Mouse (Mus musculus): ENCODE results near the gene Klhl18.
A peak's percentile ranks its signal among the peaks of the same experiment; 100 is the strongest.
"Not testable (repeated sequence)": the region's sequence is repeated elsewhere in the genome, so short reads cannot be mapped to it uniquely, and the experiment has no call there.

The Klhl18 gene

DNA sequence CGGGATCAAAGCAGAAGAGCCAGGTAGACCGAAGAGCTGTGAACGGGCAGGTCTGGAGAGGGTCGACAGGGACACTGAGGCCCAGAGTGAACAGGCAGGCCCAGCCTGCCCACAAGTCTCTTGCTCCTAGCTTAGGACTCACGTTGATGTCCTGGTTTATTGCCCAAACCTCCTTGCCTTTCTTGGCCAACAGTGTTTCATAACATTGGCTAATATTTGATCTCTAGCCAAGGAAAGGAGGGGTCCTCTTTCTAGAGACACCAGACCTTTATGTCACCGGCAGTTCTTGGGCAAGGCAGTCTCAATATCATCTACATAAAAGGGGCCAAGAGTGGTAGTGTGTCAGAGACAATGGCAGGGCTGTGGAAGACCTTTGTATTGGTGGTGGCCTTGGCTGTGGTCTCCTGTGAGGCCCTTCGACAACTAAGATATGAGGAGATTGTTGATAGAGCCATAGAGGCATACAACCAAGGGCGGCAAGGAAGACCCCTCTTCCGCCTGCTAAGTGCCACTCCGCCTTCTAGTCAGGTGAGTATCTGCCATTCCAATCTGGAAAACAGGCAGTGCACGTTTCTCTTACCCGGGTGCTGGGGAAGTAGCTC is 56.9 kb downstream of the Klhl18 start, which contains the start of gene Ngp:
Ngp (plus strand) TSS at position 237 of the 602 bp plus-strand sequence.
- no peak for DNase-seq

DNA sequence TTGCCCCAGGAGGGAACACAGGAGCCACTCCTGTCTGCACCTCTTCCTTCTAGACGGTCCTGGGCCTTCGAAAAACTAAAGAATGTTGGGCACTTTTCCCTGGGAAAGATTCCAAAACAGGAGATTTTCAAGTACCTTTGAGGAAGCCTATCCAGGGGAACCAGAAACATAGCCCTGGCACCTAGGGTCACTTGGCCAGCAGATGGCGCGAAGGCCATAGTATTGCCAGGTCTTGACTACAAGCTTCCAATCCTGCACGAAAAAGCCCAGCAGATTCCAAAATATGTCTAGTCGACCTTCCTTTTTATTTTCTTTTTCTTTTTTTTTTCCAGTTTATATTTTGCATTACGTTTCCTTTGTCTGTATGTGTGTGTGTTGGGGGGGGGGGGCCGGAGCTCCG is 62.7 kb downstream of the Klhl18 start:
- DNase-seq = peak; percentile 72 to 76

DNA sequence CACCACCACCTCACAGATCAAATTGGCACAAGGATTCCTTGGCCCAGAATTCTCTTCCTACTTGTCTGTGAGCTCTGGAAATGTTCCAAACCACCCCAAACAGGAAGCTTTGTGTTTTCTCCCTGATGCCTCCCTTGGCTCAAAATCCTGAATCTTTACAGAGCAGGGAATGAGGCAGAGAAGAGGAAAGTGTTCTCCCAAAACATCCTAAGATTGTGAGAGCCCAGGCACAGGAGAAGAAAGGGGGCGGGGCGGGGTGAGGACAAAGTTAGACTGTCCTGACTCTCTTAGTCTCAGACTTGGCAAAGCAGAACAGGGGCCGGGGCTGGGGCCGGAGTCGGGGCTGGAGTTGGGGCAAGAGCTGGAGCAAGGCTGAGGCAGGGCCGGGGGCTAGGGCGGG is 63.6 kb downstream of the Klhl18 start:
- DNase-seq = peak; percentile 20 to 22

DNA sequence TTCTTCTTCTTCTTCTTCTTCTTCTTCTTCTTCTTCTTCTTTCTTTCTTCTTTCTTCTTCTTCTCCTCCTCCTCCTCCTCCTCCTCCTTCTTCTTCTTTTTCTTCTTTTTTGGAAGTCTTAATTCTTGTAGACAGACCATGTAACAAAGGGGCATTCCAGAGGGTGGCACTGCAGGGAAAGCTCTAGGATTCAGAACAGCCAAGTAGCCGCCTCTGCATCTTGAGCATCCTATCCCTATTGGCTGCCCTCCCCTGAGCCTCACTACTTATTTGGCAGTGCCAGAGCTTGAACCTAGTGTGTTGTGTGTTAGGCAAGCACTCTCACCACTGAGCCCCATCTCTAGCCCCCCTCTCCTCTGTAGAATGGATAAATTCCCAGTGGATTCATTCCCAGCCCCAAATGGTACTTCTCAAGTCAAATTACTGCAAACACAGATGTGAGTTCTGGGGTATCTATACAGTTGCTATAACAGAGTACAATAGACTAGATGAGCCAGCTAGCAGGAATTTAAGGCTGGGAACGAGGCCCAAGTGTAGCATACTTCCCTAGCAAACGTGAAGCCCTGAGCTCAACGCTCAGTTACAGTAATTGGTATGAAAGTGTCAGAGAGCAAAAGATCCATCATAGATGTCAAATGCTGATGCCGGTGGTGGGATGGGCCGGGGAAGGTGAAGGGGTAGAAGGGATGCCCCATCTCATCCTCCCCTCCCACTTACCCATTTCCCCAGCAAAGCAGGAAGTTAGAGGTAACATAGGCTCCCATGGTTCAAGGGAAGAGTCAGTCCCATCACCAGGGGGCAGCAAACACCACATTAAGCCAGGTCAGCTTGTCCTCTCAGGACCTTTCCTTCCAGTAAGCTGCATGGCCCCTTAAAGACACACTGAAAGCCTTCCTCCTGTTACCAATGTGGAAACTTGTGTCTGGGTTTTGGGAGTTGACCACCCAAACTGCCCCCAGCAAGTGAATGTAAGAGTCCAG is 65.3 kb downstream of the Klhl18 start:
- peak; percentile 90 to 92 for DNase-seq

DNA sequence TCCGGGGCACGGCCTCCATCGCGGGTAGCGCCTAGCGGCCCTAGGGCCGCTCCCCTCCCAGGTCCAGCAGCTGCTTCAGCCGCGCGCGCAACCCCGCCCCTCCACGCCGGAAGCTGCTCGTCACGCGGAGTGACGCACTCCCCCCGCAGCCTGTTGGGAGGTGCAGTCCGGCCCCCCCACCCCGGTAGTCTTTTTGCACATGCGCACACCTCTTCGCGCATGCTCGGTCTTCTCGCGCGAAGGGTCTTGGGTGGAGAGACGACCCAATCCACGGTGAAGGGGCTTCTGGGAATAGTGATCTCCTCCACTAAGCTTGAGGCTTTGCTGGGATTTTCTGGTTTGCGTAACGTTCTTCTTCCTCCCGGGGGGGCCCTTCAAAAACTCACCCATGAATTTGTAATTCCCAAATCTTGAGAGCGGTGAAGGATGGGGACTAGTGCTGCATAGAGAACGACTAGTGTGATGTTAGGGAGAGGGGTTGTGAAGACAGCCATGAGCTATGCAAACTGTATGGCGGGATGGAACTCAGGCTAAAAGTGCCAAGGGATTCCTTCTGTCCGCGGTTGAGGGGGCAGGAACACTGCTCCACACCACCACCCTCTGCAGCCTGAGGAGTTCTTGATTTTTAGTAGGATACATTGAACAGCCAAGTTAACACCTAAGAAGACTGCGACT is 68.3 kb downstream of the Klhl18 start, which contains the start of gene Ptpn23:
Ptpn23 (minus strand) TSS at position 115 of the 675 bp plus-strand sequence.
- peak; percentile 97 to 99 for DNase-seq

DNA sequence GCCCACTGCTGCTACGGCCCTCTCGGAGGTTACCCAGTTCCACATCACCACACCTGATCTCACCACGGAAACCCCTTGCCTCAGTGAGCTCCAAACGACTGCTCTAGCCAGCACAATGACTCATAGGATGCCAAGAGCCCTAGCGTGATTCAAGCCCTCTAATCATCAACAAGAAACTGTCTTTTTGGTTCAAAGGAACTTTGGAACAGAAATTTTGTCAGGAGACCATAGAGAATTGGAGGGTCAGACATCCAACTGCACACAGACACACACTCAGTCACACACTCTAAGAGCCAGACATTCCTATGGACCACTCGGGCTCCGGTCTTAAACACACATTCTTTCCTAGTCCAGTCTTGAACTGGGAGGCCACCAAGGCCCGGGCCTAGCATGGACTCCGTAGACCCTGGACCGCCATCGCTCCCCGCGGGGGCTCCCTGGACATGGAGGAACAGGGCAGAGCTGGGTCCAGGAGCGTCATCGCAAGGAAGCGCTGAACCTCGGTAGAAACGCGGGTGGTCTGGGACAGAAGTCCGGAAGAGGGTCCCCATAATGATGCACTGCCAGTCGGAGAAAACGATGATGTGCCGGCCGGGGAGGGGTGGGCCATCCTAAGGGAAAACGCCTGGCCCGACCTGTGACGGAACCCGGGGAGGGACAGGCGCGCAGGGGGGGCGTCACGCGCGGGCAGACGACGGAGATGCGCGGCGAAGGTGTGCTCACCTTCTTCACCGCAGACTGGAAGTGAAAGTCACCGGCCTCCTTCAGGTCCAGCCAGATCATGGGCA is 69.0 kb downstream of the Klhl18 start:
- DNase-seq = peak in 1 of 2 experiments; percentile 39

DNA sequence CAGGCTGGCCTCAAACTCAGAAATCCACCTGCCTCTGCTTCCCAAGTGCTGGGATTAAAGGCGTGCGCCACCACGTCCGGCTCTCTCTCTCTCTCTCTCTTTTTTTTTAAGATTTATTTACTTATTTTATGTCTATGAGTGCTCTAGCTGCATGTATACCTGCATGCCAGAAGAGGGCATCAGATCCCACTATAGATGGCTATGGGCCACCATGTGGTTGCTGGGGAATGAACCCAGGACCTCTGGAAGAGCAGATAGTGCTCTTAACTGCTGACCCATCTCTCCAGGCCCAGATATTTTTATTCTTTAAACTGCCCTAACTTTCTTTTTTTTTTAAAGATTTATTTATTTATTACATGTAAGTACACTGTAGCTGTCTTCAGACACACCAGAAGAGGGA is 73.3 kb downstream of the Klhl18 start:
- DNase-seq = not testable (repeated sequence)

DNA sequence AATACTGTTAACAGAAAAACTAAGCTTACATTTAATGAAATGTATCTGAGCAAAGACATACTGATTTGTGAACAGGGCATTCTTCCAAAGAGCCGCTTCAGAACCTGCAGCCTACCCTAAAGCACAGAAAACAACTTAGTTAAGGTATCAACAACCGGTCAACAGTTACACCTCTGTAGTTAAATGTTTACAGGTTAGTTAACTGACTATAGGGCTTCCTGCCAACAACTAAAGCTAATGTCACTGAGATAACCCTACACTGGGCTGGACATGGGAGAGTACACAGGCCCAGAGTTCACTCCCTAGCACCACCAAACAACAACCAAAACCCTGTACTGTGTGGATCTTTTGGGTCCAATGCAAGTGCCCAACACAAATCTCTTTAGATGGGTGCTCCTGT is 73.8 kb downstream of the Klhl18 start:
- DNase-seq = no peak

DNA sequence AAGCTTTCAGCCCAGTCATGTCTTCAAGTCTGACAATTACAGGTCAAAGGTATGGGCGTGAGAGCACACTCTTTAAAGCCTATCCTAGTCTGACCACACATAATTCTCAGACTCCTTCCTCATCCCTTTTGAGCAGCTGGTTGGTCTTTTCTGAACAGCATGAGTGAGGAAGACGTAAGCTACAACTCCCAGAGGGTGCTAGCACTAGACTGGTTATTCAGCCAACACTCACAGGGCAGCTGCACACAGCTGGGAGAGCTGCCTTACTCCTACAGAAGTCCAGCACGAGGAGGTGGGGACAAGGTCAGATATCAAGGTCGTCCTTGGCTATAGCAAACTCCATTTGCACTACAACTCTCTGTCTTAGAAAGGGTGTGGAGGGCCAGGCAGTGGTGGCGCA is 75.8 kb downstream of the Klhl18 start:
- peak; percentile 40 to 68 for DNase-seq

DNA sequence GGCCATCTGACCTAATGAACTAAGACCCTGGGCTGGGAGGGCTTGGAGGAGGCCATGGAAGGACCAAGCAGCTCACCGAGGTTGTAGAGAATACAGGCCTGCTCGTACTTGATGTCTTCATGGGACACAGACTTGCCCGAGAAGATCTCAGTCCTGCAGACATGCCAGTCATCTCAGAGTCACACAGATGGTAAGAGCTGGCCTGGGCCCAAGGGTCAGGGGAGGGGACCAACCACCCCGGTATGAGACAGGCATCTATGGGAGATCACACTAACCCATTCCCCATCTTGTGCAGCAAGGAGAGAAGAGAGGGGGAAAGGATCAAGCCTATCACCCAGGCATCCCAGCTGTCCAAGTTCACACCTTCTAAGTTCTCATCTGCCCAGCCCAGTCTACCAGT is 83.2 kb downstream of the Klhl18 start:
- DNase-seq = no peak

DNA sequence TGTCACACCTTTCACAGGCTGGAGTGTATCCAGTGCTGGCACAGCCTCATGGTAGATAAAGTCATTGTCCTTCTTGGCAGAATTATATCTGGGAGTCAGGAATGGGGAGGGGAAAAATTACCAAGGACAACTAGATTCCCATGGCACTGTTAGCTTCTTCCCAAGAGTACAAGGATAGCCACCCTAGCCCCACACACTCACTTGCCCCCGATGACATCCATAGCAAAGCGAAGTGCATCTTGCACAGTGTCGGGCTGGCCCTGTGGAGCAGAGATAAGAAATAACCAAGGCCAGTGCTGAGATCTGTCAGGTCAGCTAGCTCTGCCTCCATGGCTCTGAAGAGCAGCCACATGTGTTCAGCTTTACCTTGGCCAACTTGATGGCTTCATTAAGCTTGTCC is 85.7 kb downstream of the Klhl18 start:
- no peak for DNase-seq

DNA sequence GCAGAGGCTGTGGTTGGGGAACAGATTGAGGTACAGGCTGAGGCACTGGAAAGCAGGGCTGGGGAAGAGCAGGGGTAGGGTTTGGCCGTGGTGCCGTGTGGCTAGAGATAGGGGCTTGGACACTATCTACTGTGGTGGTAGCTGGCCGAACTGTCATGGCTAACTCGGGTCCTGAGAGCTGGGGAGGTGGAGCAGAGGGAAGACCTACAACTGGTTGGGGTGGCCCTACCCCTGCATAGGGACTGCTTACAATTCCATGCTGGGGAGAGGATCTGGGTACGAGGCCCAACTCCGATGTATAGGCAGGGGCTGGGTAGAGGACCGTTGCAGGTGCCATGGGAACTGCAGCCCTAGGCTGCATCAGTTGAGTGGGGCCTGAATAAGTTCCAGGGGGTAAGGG is 88.5 kb downstream of the Klhl18 start:
- no peak for DNase-seq

DNA sequence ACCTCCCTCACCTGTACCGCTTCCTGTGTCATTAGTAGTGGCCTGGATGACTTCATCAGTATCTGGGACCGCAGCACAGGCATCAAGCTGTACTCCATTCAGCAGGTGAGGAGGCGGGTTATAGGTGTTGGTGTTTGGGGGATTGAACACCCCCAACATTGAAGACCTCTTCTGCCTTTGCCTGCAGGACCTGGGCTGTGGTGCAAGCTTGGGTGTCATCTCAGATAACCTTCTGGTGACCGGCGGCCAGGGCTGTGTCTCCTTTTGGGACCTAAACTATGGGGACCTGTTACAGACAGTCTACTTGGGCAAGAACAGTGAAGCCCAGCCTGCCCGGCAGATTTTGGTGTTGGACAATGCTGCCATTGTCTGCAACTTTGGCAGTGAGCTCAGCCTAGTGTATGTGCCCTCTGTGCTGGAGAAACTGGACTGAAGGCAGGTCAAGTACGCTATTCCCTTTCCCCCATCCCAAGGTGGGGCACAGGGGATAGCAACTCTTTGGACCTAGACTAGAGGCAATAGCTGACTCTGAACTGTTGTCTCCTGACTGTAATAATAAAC is 92.0 kb downstream of the Klhl18 start:
- no peak for DNase-seq

DNA sequence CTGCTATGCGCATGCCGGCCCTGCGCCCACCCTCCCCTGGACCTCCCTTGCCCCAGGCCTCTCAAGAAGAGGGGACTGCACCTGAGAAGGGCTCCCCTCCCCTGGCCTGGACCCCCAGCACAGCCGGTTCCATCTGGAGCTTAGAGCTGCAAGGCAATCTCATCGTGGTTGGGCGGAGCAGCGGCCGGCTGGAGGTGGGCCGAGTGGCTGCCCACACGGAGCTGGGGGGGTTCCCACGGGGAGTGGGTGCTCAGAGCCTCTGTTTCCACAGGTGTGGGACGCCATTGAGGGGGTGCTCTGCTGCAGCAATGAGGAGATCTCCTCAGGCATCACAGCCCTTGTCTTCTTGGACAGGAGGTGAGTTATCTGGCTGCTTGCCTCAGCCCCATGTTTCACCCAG is 95.2 kb downstream of the Klhl18 start:
- no peak for DNase-seq

DNA sequence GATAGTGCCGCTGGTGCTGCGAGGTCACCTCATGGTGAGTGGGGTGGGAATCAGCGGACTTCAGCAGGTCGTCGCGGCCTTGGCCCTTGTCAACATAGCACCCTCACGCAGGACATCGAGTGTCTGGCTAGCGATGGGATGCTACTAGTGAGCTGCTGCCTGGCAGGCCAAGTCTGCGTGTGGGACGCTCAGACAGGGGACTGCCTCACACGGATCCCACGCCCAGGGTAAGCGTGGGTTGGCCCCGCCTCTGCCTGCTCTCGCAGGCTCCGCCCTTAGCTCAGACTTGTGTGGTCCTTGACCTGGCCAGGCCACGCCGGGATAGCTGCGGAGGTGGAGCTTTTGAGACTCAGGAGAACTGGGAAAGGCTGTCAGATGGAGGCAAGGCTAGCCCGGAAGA is 95.8 kb downstream of the Klhl18 start:
- peak in 1 of 2 experiments; percentile 48 for DNase-seq

DNA sequence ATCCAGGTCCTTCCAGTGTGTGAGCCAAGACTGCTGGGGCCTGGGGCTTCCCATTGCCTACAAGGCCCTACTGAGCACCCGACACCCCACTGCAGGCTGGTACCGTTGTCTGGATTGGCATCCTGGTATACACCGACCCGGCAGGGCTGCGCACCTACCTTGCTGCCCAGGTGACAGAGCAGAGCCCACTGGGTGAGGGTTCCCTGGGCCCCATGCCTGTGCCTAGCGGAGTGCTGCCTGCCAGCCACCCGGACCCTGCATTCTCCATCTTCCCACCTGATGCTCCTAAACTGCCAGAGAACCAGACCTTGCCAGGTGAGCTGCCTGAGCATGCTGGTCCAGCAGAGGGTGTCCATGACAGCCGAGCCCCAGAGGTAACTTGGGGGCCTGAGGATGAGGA is 97.1 kb downstream of the Klhl18 start:
- DNase-seq = no peak

DNA sequence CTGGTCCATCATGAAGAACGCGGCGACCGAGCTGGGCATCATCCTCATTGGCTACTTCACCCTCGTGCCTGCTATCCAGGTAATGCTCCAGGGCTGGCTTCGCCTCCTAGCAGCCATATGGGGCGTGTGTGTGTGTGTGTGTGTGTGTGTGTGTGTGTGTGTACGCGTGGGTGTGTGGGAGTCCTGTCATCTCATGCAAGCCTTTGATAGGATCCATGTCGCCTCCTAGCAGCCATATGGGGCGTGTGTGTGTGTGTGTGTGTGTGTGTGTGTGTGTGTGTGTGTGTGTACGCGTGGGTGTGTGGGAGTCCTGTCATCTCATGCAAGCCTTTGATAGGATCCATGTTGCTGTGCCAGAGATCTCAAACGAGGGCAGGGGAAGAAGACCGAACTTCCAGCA is 98.8 kb downstream of the Klhl18 start:
- DNase-seq = not testable (repeated sequence)

All from kidney, postnatal 4 days (tissue).